Mouse (Mus musculus) lung, embryonic 16.5 days (tissue): ENCODE measurements around the gene Cdh6. TPM values are rescaled to one million over a fixed set of nuclear protein-coding genes. Genes with fewer than 3 reads are reported as not detected.

Experiments
- ATAC-seq: fragments of 200-750 bp; cut with Nextera tagmentation; 2 replicates; pipeline ENCODE4 v1.8.0; 2017; ENCODE audit warnings: low read depth, mild to moderate bottlenecking, moderate library complexity
- H3K27ac ChIP-seq: fragments of 300-500 bp; sonication (generic); 2 replicates; pipeline ENCODE4 v1.5.1; 2014; ENCODE audit warnings: mild to moderate bottlenecking, control low read depth, low read length
- H3K27me3 ChIP-seq: fragments of 300-500 bp; sonication (generic); 2 replicates; pipeline ENCODE4 v1.6.1; 2014; ENCODE audit warnings: low read depth, low read length, mixed read lengths; ENCODE audit not compliant: control insufficient read depth, insufficient read depth
- H3K36me3 ChIP-seq: fragments of 300-500 bp; sonication (generic); 2 replicates; pipeline ENCODE4 v1.6.1; 2014; ENCODE audit warnings: low read length; ENCODE audit not compliant: control insufficient read depth, insufficient read depth
- H3K4me1 ChIP-seq: fragments of 300-500 bp; sonication (generic); replicated peaks from 2 replicates; pipeline ENCODE4 v1.6.1; 2014; ENCODE audit warnings: low read length, mixed read lengths; ENCODE audit not compliant: control insufficient read depth, insufficient read depth
- H3K4me2 ChIP-seq: fragments of 300-500 bp; sonication (generic); 2 replicates; pipeline ENCODE4 v1.6.1; 2014; ENCODE audit warnings: low read depth, low read length, control low read depth
- H3K4me3 ChIP-seq: fragments of 300-500 bp; sonication (generic); 2 replicates; pipeline ENCODE4 v1.5.1; 2014; ENCODE audit warnings: mild to moderate bottlenecking, low read length, control low read depth
- H3K9ac ChIP-seq: fragments of 300-500 bp; sonication (generic); 2 replicates; pipeline ENCODE4 v1.6.1; 2014; ENCODE audit warnings: low read length, control low read depth
- H3K9me3 ChIP-seq: fragments of 300-500 bp; sonication (generic); 2 replicates; pipeline ENCODE4 v1.6.1; 2016; ENCODE audit warnings: low read length; ENCODE audit not compliant: control insufficient read depth
- WGBS: fragments of 180-500 bp; shearing (Covaris S2); extraction: QIAGEN DNeasy Blood & Tissue Kit; methylation state at CpG from one replicate; pipeline ENCODE4 v1.1.7; 2014; 5-methylcytosine and 5-hydroxymethylcytosine counted together
- polyA plus RNA-seq: library from polyadenylated mRNA; unstranded; fragments of >200 nt; fragmentation: Nextera tagmentation; extraction: Ambion mirVana; gene quantifications from 2 replicates; pipeline ENCODE4 v1.2.1, GENCODE M21; 2015

The Cdh6 gene
- polyA plus RNA-seq, 1 experiment from 2014 or later: 2.5 TPM

- Histone ChIP-seq H3K27me3 (peaks cover 16% of the 10 kb centered on the region), H3K4me3 (peak overlapping the region; percentile 58), H3K27ac (no peak overlapping the region), H3K4me1 (peaks cover 12% of the 10 kb centered on the region), H3K9ac (0 out of 2 replicates have a peak overlapping the region, but pooled peaks have one; percentile 5), H3K9me3 (no peaks in the 10 kb centered on the region), H3K36me3 (no peaks in the 10 kb centered on the region), H3K4me2 (peak overlapping the region; percentile 95)
- ATAC-seq: 0 out of 2 replicates have a peak, but pooled peaks have one; percentile 16
- 5% methylated on average over 16 of the region's 16 CpGs for WGBS
Measured at GRCm38 (mm10) chr15:13171486-13172364, 1.8 kb downstream of the Cdh6 start.

GRCm38 (mm10) chr15:13165094-13165885, 8.2 kb downstream of the Cdh6 start:
- Histone ChIP-seq H3K9ac (no peak overlapping the region), H3K4me3 (no peak overlapping the region), H3K4me1 (no peaks in the 10 kb centered on the region), H3K4me2 (no peak overlapping the region), H3K36me3 (no peaks in the 10 kb centered on the region), H3K9me3 (no peaks in the 10 kb centered on the region), H3K27me3 (no peaks in the 10 kb centered on the region), H3K27ac (no peak overlapping the region)
- ATAC-seq: no peak
- WGBS: 88% methylated on average over 13 of the region's 13 CpGs

GRCm38 (mm10) chr15:13155820-13156219, 17.7 kb downstream of the Cdh6 start:
- Histone ChIP-seq H3K4me1 (no peaks in the 10 kb centered on the region), H3K36me3 (no peaks in the 10 kb centered on the region), H3K27me3 (no peaks in the 10 kb centered on the region), H3K27ac (no peak overlapping the region), H3K9ac (no peak overlapping the region), H3K9me3 (no peaks in the 10 kb centered on the region), H3K4me2 (no peak overlapping the region), H3K4me3 (no peak overlapping the region)
- no peak for ATAC-seq
- 92% methylated on average over 5 of the region's 5 CpGs for WGBS

- no peak overlapping the region for H3K4me3 ChIP-seq
- 66% methylated on average over 6 of the region's 6 CpGs for WGBS
- H3K4me1 ChIP-seq: no peaks in the 10 kb centered on the region
- no peaks in the 10 kb centered on the region for H3K9me3 ChIP-seq
- H3K36me3 ChIP-seq: no peaks in the 10 kb centered on the region
- no peak overlapping the region for H3K4me2 ChIP-seq
- H3K27me3 ChIP-seq: no peaks in the 10 kb centered on the region
- no peak for ATAC-seq
- H3K9ac ChIP-seq: no peak overlapping the region
- H3K27ac ChIP-seq: no peak overlapping the region
Measured at GRCm38 (mm10) chr15:13155418-13155817, 18.1 kb downstream of the Cdh6 start.

GRCm38 (mm10) chr15:13141983-13142382, 31.5 kb downstream of the Cdh6 start:
- 53% methylated on average over 4 of the region's 4 CpGs for WGBS
- no peak overlapping the region for H3K27ac ChIP-seq
- no peak for ATAC-seq
- H3K9ac ChIP-seq: no peak overlapping the region
- no peaks in the 10 kb centered on the region for H3K4me1 ChIP-seq
- no peaks in the 10 kb centered on the region for H3K27me3 ChIP-seq
- no peaks in the 10 kb centered on the region for H3K9me3 ChIP-seq
- H3K36me3 ChIP-seq: no peaks in the 10 kb centered on the region
- no peak overlapping the region for H3K4me3 ChIP-seq
- no peak overlapping the region for H3K4me2 ChIP-seq

- 77% methylated on average over 5 of the region's 5 CpGs for WGBS
- H3K9ac ChIP-seq: no peak overlapping the region
- H3K27ac ChIP-seq: no peak overlapping the region
- no peak overlapping the region for H3K4me3 ChIP-seq
- H3K4me2 ChIP-seq: no peak overlapping the region
- no peaks in the 10 kb centered on the region for H3K4me1 ChIP-seq
- no peaks in the 10 kb centered on the region for H3K27me3 ChIP-seq
- H3K9me3 ChIP-seq: no peaks in the 10 kb centered on the region
- no peak for ATAC-seq
- H3K36me3 ChIP-seq: no peaks in the 10 kb centered on the region
Measured at GRCm38 (mm10) chr15:13139662-13140061, 33.8 kb downstream of the Cdh6 start.

GRCm38 (mm10) chr15:13137166-13137565, 36.3 kb downstream of the Cdh6 start:
- Histone ChIP-seq H3K9ac (no peak overlapping the region), H3K4me3 (no peak overlapping the region), H3K27me3 (no peaks in the 10 kb centered on the region), H3K9me3 (no peaks in the 10 kb centered on the region), H3K4me2 (no peak overlapping the region), H3K4me1 (no peaks in the 10 kb centered on the region), H3K27ac (no peak overlapping the region), H3K36me3 (no peaks in the 10 kb centered on the region)
- ATAC-seq: no peak
- 81% methylated on average over 6 of the region's 6 CpGs for WGBS

- Histone ChIP-seq H3K36me3 (no peaks in the 10 kb centered on the region), H3K27me3 (no peaks in the 10 kb centered on the region), H3K27ac (no peak overlapping the region), H3K4me1 (no peaks in the 10 kb centered on the region), H3K4me2 (no peak overlapping the region), H3K9me3 (no peaks in the 10 kb centered on the region), H3K9ac (no peak overlapping the region), H3K4me3 (no peak overlapping the region)
- no peak for ATAC-seq
- WGBS: 66% methylated on average over 1 of the region's 1 CpGs
Measured at GRCm38 (mm10) chr15:13134086-13134485, 39.4 kb downstream of the Cdh6 start.

GRCm38 (mm10) chr15:13133370-13133769, 40.1 kb downstream of the Cdh6 start:
- no peak overlapping the region for H3K4me3 ChIP-seq
- ATAC-seq: no peak

More at GRCm38 (mm10) chr15:13133370-13133769, 40.1 kb downstream of the Cdh6 start:
- Histone ChIP-seq H3K36me3 (no peaks in the 10 kb centered on the region), H3K9ac (no peak overlapping the region), H3K27ac (no peak overlapping the region), H3K4me1 (no peaks in the 10 kb centered on the region), H3K27me3 (no peaks in the 10 kb centered on the region), H3K4me2 (no peak overlapping the region), H3K9me3 (no peaks in the 10 kb centered on the region)
- WGBS: 85% methylated on average over 8 of the region's 8 CpGs
